Mouse (Mus musculus) heart, embryonic 14.5 days (tissue): ENCODE measurements at regions not wholly inside any gene's neighbourhood (a gene's known extent, or its start where the extent isn't known, plus 50 kb on each side); places are given as distances from the start of the nearest gene placed in this dataset.
"Not testable (repeated sequence)": the region's sequence is repeated elsewhere in the genome, so short reads cannot be mapped to it uniquely, and the experiment has no call there.

Experiments used
- ATAC-seq: fragments of 200-750 bp; cut with Nextera tagmentation; 2 replicates; pipeline ENCODE4 v1.8.0; 2017; ENCODE audit warnings: low read depth, moderate TSS enrichment; ENCODE audit not compliant: insufficient number of reproducible peaks, insufficient read depth, low FRiP score
- H3K27ac ChIP-seq, 2 experiments: fragments of 200-500 bp in 1 of 2; fragments of 300-500 bp in 1 of 2; sonication (generic) in 1 of 2; replicated peaks in 1 of 2; 2 replicates each; pipeline ENCODE4 v1.5.1; 2012 to 2014; ENCODE audit warnings: low read depth in 2 of 2, low read length in 2 of 2, control low read depth in 1 of 2, mild to moderate bottlenecking in 1 of 2, mixed read lengths in 1 of 2; ENCODE audit not compliant: control insufficient read depth in 1 of 2, insufficient read depth in 1 of 2
- H3K27me3 ChIP-seq: fragments of 300-500 bp; sonication (generic); 2 replicates; pipeline ENCODE4 v1.6.1; 2014; ENCODE audit warnings: mild to moderate bottlenecking, low read length, control low read depth; ENCODE audit not compliant: control insufficient read depth, insufficient read depth
- H3K36me3 ChIP-seq: fragments of 300-500 bp; sonication (generic); 2 replicates; pipeline ENCODE4 v1.6.1; 2014; ENCODE audit warnings: mild to moderate bottlenecking, control low read depth, low read length, mixed read lengths; ENCODE audit not compliant: control insufficient read depth, insufficient read depth
- H3K4me1 ChIP-seq, 2 experiments: fragments of 200-500 bp in 1 of 2; fragments of 300-500 bp in 1 of 2; sonication (generic) in 1 of 2; 2 replicates each; pipeline ENCODE4 v1.6.1; 2012 to 2014; ENCODE audit warnings: low read length in 2 of 2, control low read depth in 1 of 2, mixed read lengths in 1 of 2; ENCODE audit not compliant: control insufficient read depth in 2 of 2, insufficient read depth in 2 of 2
- H3K4me2 ChIP-seq: fragments of 300-500 bp; sonication (generic); 2 replicates; pipeline ENCODE4 v1.6.1; 2014; ENCODE audit warnings: mild to moderate bottlenecking, low read length
- H3K4me3 ChIP-seq, 2 experiments: fragments of 200-500 bp in 1 of 2; fragments of 300-500 bp in 1 of 2; sonication (generic) in 1 of 2; 2 replicates each; pipeline ENCODE4 v1.5.1; 2012 to 2014; ENCODE audit warnings: low read length in 2 of 2, mild to moderate bottlenecking in 2 of 2, control low read depth in 1 of 2, low read depth in 1 of 2, moderate library complexity in 1 of 2; ENCODE audit not compliant: control insufficient read depth in 1 of 2, insufficient read depth in 1 of 2
- H3K9ac ChIP-seq: fragments of 300-500 bp; sonication (generic); 2 replicates; pipeline ENCODE4 v1.6.1; 2014; ENCODE audit warnings: mild to moderate bottlenecking, low read length
- H3K9me3 ChIP-seq: fragments of 300-500 bp; sonication (generic); 2 replicates; pipeline ENCODE4 v1.6.1; 2016; ENCODE audit warnings: low read length, control low read depth; ENCODE audit not compliant: control insufficient read depth
- WGBS: fragments of 180-500 bp; shearing (Covaris S2); extraction: QIAGEN DNeasy Blood & Tissue Kit; methylation state at CpG from one replicate; pipeline ENCODE4 v1.1.7; 2014; 5-methylcytosine and 5-hydroxymethylcytosine counted together

- Histone ChIP-seq H3K9ac (no peak overlapping the region), H3K9me3 (no peaks in the 10 kb centered on the region), H3K27ac (no peak overlapping the region), H3K4me3 (no peak overlapping the region), H3K27me3 (no peaks in the 10 kb centered on the region), H3K4me1 (no peaks in the 10 kb centered on the region), H3K36me3 (no peaks in the 10 kb centered on the region), H3K4me2 (no peak overlapping the region)
- no peak for ATAC-seq
Observed at GRCm38 (mm10) chr10:11746959-11747358, 403.8 kb downstream of the Epm2a start.

GRCm38 (mm10) chr10:11755105-11755730, 412.0 kb downstream of the Epm2a start:
- no peak overlapping the region for H3K27ac ChIP-seq
- H3K9me3 ChIP-seq = no peaks in the 10 kb centered on the region
- no peak overlapping the region for H3K4me3 ChIP-seq
- no peak overlapping the region for H3K4me2 ChIP-seq
- no peaks in the 10 kb centered on the region for H3K36me3 ChIP-seq
- ATAC-seq = no peak
- H3K9ac ChIP-seq = no peak overlapping the region
- no peaks in the 10 kb centered on the region for H3K27me3 ChIP-seq
- H3K4me1 ChIP-seq = no peaks in the 10 kb centered on the region
- WGBS = 76% methylated on average over 5 of the region's 5 CpGs

- 84% methylated on average over 6 of the region's 6 CpGs for WGBS
- no peak overlapping the region for H3K27ac ChIP-seq
- H3K4me1 ChIP-seq = no peaks in the 10 kb centered on the region
- H3K4me3 ChIP-seq = no peak overlapping the region
- H3K9ac ChIP-seq = no peak overlapping the region
- no peak for ATAC-seq
- H3K9me3 ChIP-seq = no peaks in the 10 kb centered on the region
- no peaks in the 10 kb centered on the region for H3K36me3 ChIP-seq
- no peaks in the 10 kb centered on the region for H3K27me3 ChIP-seq
- no peak overlapping the region for H3K4me2 ChIP-seq
Observed at GRCm38 (mm10) chr10:11777894-11778293, 434.7 kb downstream of the Epm2a start.

GRCm38 (mm10) chr10:11780302-11780701, 437.1 kb downstream of the Epm2a start:
- no peaks in the 10 kb centered on the region for H3K27me3 ChIP-seq
- H3K9ac ChIP-seq = no peak overlapping the region
- no peaks in the 10 kb centered on the region for H3K4me1 ChIP-seq
- H3K36me3 ChIP-seq = no peaks in the 10 kb centered on the region
- H3K4me2 ChIP-seq = no peak overlapping the region
- H3K27ac ChIP-seq = no peak overlapping the region
- H3K4me3 ChIP-seq = no peak overlapping the region
- no peak for ATAC-seq
- WGBS = 49% methylated on average over 2 of the region's 2 CpGs
- H3K9me3 ChIP-seq = no peaks in the 10 kb centered on the region

- ATAC-seq = no peak
- Histone ChIP-seq H3K4me1 (no peaks in the 10 kb centered on the region), H3K4me2 (no peak overlapping the region), H3K9ac (no peak overlapping the region), H3K27me3 (no peaks in the 10 kb centered on the region), H3K27ac (no peak overlapping the region), H3K9me3 (no peaks in the 10 kb centered on the region), H3K4me3 (no peak overlapping the region), H3K36me3 (no peaks in the 10 kb centered on the region)
Observed at GRCm38 (mm10) chr10:11787240-11787639, 444.0 kb downstream of the Epm2a start.

GRCm38 (mm10) chr10:11799510-11799909, 456.3 kb downstream of the Epm2a start:
- Histone ChIP-seq H3K27me3 (no peaks in the 10 kb centered on the region), H3K9ac (no peak overlapping the region), H3K27ac (no peak overlapping the region), H3K4me2 (no peak overlapping the region), H3K4me3 (no peak overlapping the region), H3K36me3 (no peaks in the 10 kb centered on the region), H3K9me3 (no peaks in the 10 kb centered on the region), H3K4me1 (no peaks in the 10 kb centered on the region)
- no peak for ATAC-seq
- WGBS = 84% methylated on average over 3 of the region's 3 CpGs

- not testable (repeated sequence) for H3K9ac ChIP-seq, H3K36me3 ChIP-seq, H3K4me1 ChIP-seq, H3K27me3 ChIP-seq, H3K4me3 ChIP-seq, H3K27ac ChIP-seq, ATAC-seq, H3K4me2 ChIP-seq, H3K9me3 ChIP-seq
- WGBS = 84% methylated on average over 13 of the region's 13 CpGs
Observed at GRCm38 (mm10) chr10:11801372-11802230, 458.4 kb downstream of the Epm2a start.
